Mouse (Mus musculus): ENCODE measurements around the gene Utp11.

DNA sequence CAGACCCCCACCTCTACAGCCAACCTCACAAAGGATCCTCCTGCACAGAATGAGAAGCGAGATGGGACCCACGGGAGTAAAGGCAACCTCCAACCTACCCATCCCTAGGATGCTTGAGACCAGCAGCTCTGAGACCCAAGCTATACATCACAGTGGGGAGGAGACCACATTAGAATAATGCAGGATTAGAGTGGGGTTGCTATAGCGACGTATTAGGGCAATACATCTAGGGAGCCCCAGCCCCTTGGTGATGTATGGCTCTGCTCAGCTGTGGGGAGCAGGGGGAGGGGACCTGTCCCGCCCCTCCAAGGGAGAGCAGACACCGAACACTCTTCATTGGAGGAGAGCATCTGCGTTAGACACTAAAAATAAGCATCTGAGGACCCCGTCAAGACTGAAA lies 25.3 kb downstream of the Utp11 start:
- TF ChIP-seq FLI1 (IDR thresholded peaks at IDR 0.05; ENCODE audit: low read length), result no peak
- TF ChIP-seq GATA1 (IDR thresholded peaks at IDR 0.05; ENCODE audit: borderline replicate concordance, low read length), result no peak
